Mouse (Mus musculus) megakaryocyte, embryonic 14.5 days (primary cell): ENCODE results near the gene Hist1h3b.

Source experiments
- FLI1 ChIP-seq: IDR thresholded peaks from 2 replicates; pipeline ENCODE4 v1.6.1; 2012; ENCODE audit warnings: low read length, inconsistent platforms, mixed read lengths
- GATA1 ChIP-seq: IDR thresholded peaks from 3 replicates; pipeline ENCODE4 v1.6.1; 2012; ENCODE audit warnings: mixed read lengths, low read length, inconsistent platforms, borderline replicate concordance

GRCm38 (mm10) chr13:23747081-23747891 is 4.8 kb upstream of the Hist1h3b start:
- TF ChIP-seq GATA1 (no peak), FLI1 (no peak)
